In genomic region chr19:56821798-56822447, GRCm38 (mm10) we compare ENCODE assay signal across 7 mouse cellular contexts. TPM values are rescaled to one million over a fixed set of nuclear protein-coding genes. Genes with fewer than 3 reads are reported as not detected.
DNase-seq lines count a peak whose midpoint lies in the region; ATAC-seq and TF ChIP-seq lines count a peak whose summit lies in the region.

Gene Ccdc186 (minus strand): TSS chr19:56822190.

- peak within 1 kb of the TSS; percentile 92 for H3K9ac ChIP-seq in embryonic facial prominence, embryonic 12.5 days
- peak within 1 kb of the TSS; percentile 95 for H3K9ac ChIP-seq in limb, embryonic 12.5 days (replicated peaks)
- H3K9ac ChIP-seq in midbrain, embryonic 15.5 days, result peak within 1 kb of the TSS; percentile 80

- peak; percentile 97 for DNase-seq in adrenal gland, postnatal 25 days
- DNase-seq in heart, adult 11 months, result peak; percentile 100
- DNase-seq in kidney, adult 2 months, result peak; percentile 97
- DNase-seq in spleen, adult 2 months (ENCODE audit: low read depth in 1 of 2, low spot score in 2 of 2), result peak; percentile 84 to 94

- peak within 1 kb of the TSS; percentile 64 for H3K4me2 ChIP-seq in embryonic facial prominence, embryonic 12.5 days (replicated peaks)
- peak within 1 kb of the TSS; percentile 83 for H3K4me2 ChIP-seq in limb, embryonic 12.5 days
- peak within 1 kb of the TSS; percentile 59 for H3K4me2 ChIP-seq in midbrain, embryonic 15.5 days

- H3K4me1 ChIP-seq in embryonic facial prominence, embryonic 12.5 days, result peaks cover 34% of the 10 kb centered on the region
- H3K4me1 ChIP-seq in kidney, adult 2 months (ENCODE audit: control insufficient read depth, insufficient read depth, low read length), result peaks cover 19% of the 10 kb centered on the region
- peaks cover 33% of the 10 kb centered on the region for H3K4me1 ChIP-seq in limb, embryonic 12.5 days (replicated peaks)
- H3K4me1 ChIP-seq in midbrain, embryonic 15.5 days, result peaks cover 39% of the 10 kb centered on the region
- no peaks in the 10 kb centered on the region for H3K4me1 ChIP-seq in spleen, adult 2 months (ENCODE audit: control insufficient read depth, insufficient read depth, insufficient read length)

- TF ChIP-seq CTCF in kidney, adult 2 months (conservative IDR thresholded peaks at IDR 0.05; ENCODE audit: insufficient read depth, insufficient read length, low read depth, low read length), result no peak
- TF ChIP-seq CTCF in spleen, adult 2 months (IDR thresholded peaks at IDR 0.05; ENCODE audit: extremely low read depth, insufficient read depth, insufficient read length, insufficient replicate concordance), result no peak

- no peaks in the 10 kb centered on the region for H3K9me3 ChIP-seq in embryonic facial prominence, embryonic 12.5 days
- H3K9me3 ChIP-seq in limb, embryonic 12.5 days, result no peaks in the 10 kb centered on the region
- H3K9me3 ChIP-seq in midbrain, embryonic 15.5 days, result no peaks in the 10 kb centered on the region

- peak; percentile 43 for TF ChIP-seq POLR2A in kidney, adult 2 months (IDR thresholded peaks at IDR 0.05; ENCODE audit: low read depth, low read length)
- TF ChIP-seq POLR2A in spleen, adult 2 months (IDR thresholded peaks at IDR 0.05; ENCODE audit: low read depth, low read length), result peak; percentile 36

- peak within 1 kb of the TSS; percentile 98 for H3K4me3 ChIP-seq in embryonic facial prominence, embryonic 12.5 days
- H3K4me3 ChIP-seq in kidney, adult 2 months (ENCODE audit: insufficient read depth, low read depth, low read length), result peak within 1 kb of the TSS; percentile 95
- peak within 1 kb of the TSS; percentile 98 for H3K4me3 ChIP-seq in limb, embryonic 12.5 days (replicated peaks)
- H3K4me3 ChIP-seq in midbrain, embryonic 15.5 days, result peak within 1 kb of the TSS; percentile 95
- H3K4me3 ChIP-seq in spleen, adult 2 months (ENCODE audit: extremely low read depth, insufficient read depth, insufficient read length), result peak within 1 kb of the TSS; percentile 87

- WGBS in embryonic facial prominence, embryonic 12.5 days, result under 1% methylated on average over 79 of the region's 79 CpGs
- WGBS in kidney, adult 2 months, result under 1% methylated on average over 79 of the region's 79 CpGs
- WGBS in limb, embryonic 12.5 days, result under 1% methylated on average over 79 of the region's 79 CpGs
- WGBS in midbrain, embryonic 15.5 days, result under 1% methylated on average over 79 of the region's 79 CpGs
- under 1% methylated on average over 79 of the region's 79 CpGs for WGBS in spleen, adult 2 months

- H3K27ac ChIP-seq in embryonic facial prominence, embryonic 12.5 days, result peak within 1 kb of the TSS; percentile 87
- peak within 1 kb of the TSS; percentile 85 for H3K27ac ChIP-seq in kidney, adult 2 months (ENCODE audit: insufficient read depth, low read depth, low read length)
- peak within 1 kb of the TSS; percentile 86 for H3K27ac ChIP-seq in limb, embryonic 12.5 days
- H3K27ac ChIP-seq in midbrain, embryonic 15.5 days, result peak within 1 kb of the TSS; percentile 90
- peak within 1 kb of the TSS; percentile 83 for H3K27ac ChIP-seq in spleen, adult 2 months (ENCODE audit: insufficient read depth, low read length)

- peak; percentile 86 for ATAC-seq in embryonic facial prominence, embryonic 12.5 days (ENCODE audit: insufficient number of reproducible peaks, insufficient read depth, low FRiP score, low TSS enrichment)
- peak; percentile 96 for ATAC-seq in limb, embryonic 12.5 days (ENCODE audit: insufficient number of reproducible peaks, insufficient read depth, low FRiP score, low TSS enrichment, low read depth)
- peak; percentile 97 for ATAC-seq in midbrain, embryonic 15.5 days (replicated peaks)

- no peaks in the 10 kb centered on the region for H3K36me3 ChIP-seq in embryonic facial prominence, embryonic 12.5 days
- no peaks in the 10 kb centered on the region for H3K36me3 ChIP-seq in kidney, adult 2 months (ENCODE audit: control insufficient read depth, insufficient read depth, low read length)
- H3K36me3 ChIP-seq in limb, embryonic 12.5 days, result no peaks in the 10 kb centered on the region
- no peaks in the 10 kb centered on the region for H3K36me3 ChIP-seq in midbrain, embryonic 15.5 days (replicated peaks)
- H3K36me3 ChIP-seq in spleen, adult 2 months (ENCODE audit: control insufficient read depth, insufficient read depth, low read length), result no peaks in the 10 kb centered on the region

- H3K27me3 ChIP-seq in embryonic facial prominence, embryonic 12.5 days, result peaks cover 3% of the 10 kb centered on the region; the same call in 1 of the 2 replicates
- no peaks in the 10 kb centered on the region for H3K27me3 ChIP-seq in kidney, adult 2 months (replicated peaks; ENCODE audit: control insufficient read depth, insufficient read depth, low read length)
- H3K27me3 ChIP-seq in limb, embryonic 12.5 days, result peaks cover 19% of the 10 kb centered on the region; the same call in 1 of the 2 replicates
- no peaks in the 10 kb centered on the region for H3K27me3 ChIP-seq in midbrain, embryonic 15.5 days (replicated peaks)
- H3K27me3 ChIP-seq in spleen, adult 2 months (ENCODE audit: control insufficient read depth, insufficient read depth, low read length), result peaks cover 5% of the 10 kb centered on the region

RNA-seq across cellular contexts. Expression of gene Ccdc186, which starts in this region (rescaled TPM):
- total RNA-seq in adrenal gland, postnatal 25 days (2021), result 25.5 and 31.9 TPM in 2 replicates
- polyA plus RNA-seq in embryonic facial prominence, embryonic 12.5 days (2016; fragmentation: Nextera tagmentation; extraction: Ambion mirVana), result 23.9 TPM in 2 replicates
- polyA plus RNA-seq in kidney, adult 2 months (2012; rRNA removed), result 3.9 and 4.7 TPM in 2 replicates
- polyA plus RNA-seq in limb, embryonic 12.5 days (2016; fragmentation: Nextera tagmentation; extraction: Ambion mirVana), result 24.7 and 28.9 TPM in 2 replicates
- 25.3 and 27.3 TPM in 2 replicates for polyA plus RNA-seq in midbrain, embryonic 15.5 days (2015; fragmentation: Nextera tagmentation; extraction: Ambion mirVana)
- 1.8 and 2.0 TPM in 2 replicates for polyA plus RNA-seq in spleen, adult 2 months (2012; rRNA removed)

Comparison
In these comparisons a context has a peak if more than half of its experiments do, and no peak if none do; other contexts are left out.
1. Peak in every context shown above with its lines: DNase-seq, ATAC-seq, H3K4me3 ChIP-seq and H3K27ac ChIP-seq.